Mouse (Mus musculus): Measurements from ENCODE around the gene Zfp414.
"Not testable (repeated sequence)": the region's sequence is repeated elsewhere in the genome, so short reads cannot be mapped to it uniquely, and the experiment has no call there.

Gene Zfp414

GRCm38 (mm10) chr17:33628621-33629486, at the start of gene Zfp414:
Gene Zfp414, plus strand, starts transcription at chr17:33629090.
- DNase-seq (ENCODE audit: low spot score in 2 of 2) = peak; percentile 75 to 86

- no peak for DNase-seq (ENCODE audit: low spot score in 2 of 2)
Measured at GRCm38 (mm10) chr17:33584061-33584460, 44.8 kb upstream of the Zfp414 start.

- DNase-seq (ENCODE audit: low spot score in 2 of 2) = no peak
Measured at GRCm38 (mm10) chr17:33586011-33586410, 42.9 kb upstream of the Zfp414 start.

GRCm38 (mm10) chr17:33597271-33597670, 31.6 kb upstream of the Zfp414 start:
- DNase-seq (ENCODE audit: low spot score in 2 of 2) = no peak

GRCm38 (mm10) chr17:33598506-33598905, 30.4 kb upstream of the Zfp414 start:
- no peak for DNase-seq (ENCODE audit: low spot score in 2 of 2)

GRCm38 (mm10) chr17:33599836-33600475, 28.9 kb upstream of the Zfp414 start:
- DNase-seq (ENCODE audit: low spot score in 2 of 2) = no peak

- DNase-seq (ENCODE audit: low spot score in 2 of 2) = no peak
Measured at GRCm38 (mm10) chr17:33600831-33601230, 28.1 kb upstream of the Zfp414 start.

GRCm38 (mm10) chr17:33601947-33602346, 26.9 kb upstream of the Zfp414 start:
- DNase-seq (ENCODE audit: low spot score in 2 of 2) = no peak

GRCm38 (mm10) chr17:33607273-33607672, 21.6 kb upstream of the Zfp414 start:
- DNase-seq (ENCODE audit: low spot score in 2 of 2) = no peak

- DNase-seq (ENCODE audit: low spot score in 2 of 2) = no peak
Measured at GRCm38 (mm10) chr17:33610548-33610947, 18.3 kb upstream of the Zfp414 start.

GRCm38 (mm10) chr17:33613726-33614125, 15.2 kb upstream of the Zfp414 start:
- not testable (repeated sequence) for DNase-seq (ENCODE audit: low spot score in 2 of 2)

- no peak for DNase-seq (ENCODE audit: low spot score in 2 of 2)
Measured at GRCm38 (mm10) chr17:33627281-33627680, 1.6 kb upstream of the Zfp414 start.

- DNase-seq (ENCODE audit: low spot score in 2 of 2) = no peak
Measured at GRCm38 (mm10) chr17:33629487-33630125, 716 bp downstream of the Zfp414 start.

GRCm38 (mm10) chr17:33630171-33630895, 1.4 kb downstream of the Zfp414 start:
- no peak for DNase-seq (ENCODE audit: low spot score in 2 of 2)

GRCm38 (mm10) chr17:33631236-33631635, 2.3 kb downstream of the Zfp414 start:
- DNase-seq (ENCODE audit: low spot score in 2 of 2) = no peak

GRCm38 (mm10) chr17:33631796-33632195, 2.9 kb downstream of the Zfp414 start:
- no peak for DNase-seq (ENCODE audit: low spot score in 2 of 2)

GRCm38 (mm10) chr17:33637038-33637437, 8.1 kb downstream of the Zfp414 start:
- no peak for DNase-seq (ENCODE audit: low spot score in 2 of 2)

GRCm38 (mm10) chr17:33637516-33638276, 8.8 kb downstream of the Zfp414 start, which contains the start of gene Pram1:
Gene Pram1, plus strand, starts transcription at chr17:33638056.
- no peak for DNase-seq (ENCODE audit: low spot score in 2 of 2)

- no peak for DNase-seq (ENCODE audit: low spot score in 2 of 2)
Measured at GRCm38 (mm10) chr17:33639743-33640142, 10.9 kb downstream of the Zfp414 start.

GRCm38 (mm10) chr17:33644068-33644467, 15.2 kb downstream of the Zfp414 start:
- DNase-seq (ENCODE audit: low spot score in 2 of 2) = no peak

GRCm38 (mm10) chr17:33645073-33645472, 16.2 kb downstream of the Zfp414 start:
- no peak for DNase-seq (ENCODE audit: low spot score in 2 of 2)
